ENCODE assay signal across 11 mouse cellular contexts in the genomic region with DNA sequence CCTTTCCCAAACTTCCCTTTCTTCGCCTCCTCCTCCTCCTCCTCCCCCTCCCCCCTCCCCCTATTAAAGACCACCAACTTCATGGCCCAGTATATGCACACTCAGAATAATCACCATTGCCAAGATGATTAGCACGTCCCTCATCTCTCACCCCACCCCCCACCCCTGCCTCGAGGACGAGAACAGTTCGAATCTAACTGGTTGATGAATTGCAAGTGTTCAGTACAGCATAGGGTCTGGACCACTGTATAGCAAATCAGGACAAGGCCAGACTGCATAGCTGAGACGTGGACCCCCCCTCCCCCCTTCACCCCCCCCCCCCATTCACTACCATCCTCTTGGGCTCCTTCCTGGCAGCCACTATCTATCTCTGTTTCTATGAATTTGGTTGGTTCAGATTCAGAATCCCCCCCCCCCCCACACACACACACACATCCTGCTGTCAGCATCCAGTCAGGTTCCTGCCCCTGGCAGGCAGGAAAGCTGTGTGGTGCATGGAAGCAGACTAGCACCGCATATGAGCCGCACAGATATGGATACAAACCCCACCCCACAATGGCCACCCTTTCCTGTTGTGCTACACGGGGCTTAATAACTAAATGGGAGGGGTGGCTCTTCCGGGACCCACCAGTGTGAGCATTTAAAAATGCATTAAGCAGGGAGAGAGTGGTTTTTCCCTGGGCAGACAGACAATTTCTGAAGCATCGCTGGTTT.
DNase-seq lines count a peak whose midpoint lies in the region; ATAC-seq and TF ChIP-seq lines count a peak whose summit lies in the region.
"Had no signal": no experiment of that assay in that cellular context is flagged by ENCODE, and none has a peak within 500 bp of the region (broad histone marks: within the 10 kb centered on the region; RNA-seq: fewer than 3 reads in every experiment).

No protein-coding gene starts in this region.

- TF ChIP-seq EP300 in lung, postnatal 0 days (IDR thresholded peaks at IDR 0.05): no peak

- no peak overlapping the region for H3K9ac ChIP-seq in lung, postnatal 0 days (replicated peaks; ENCODE audit: low read depth)
- H3K9ac ChIP-seq in forebrain, embryonic 15.5 days (replicated peaks): no peak overlapping the region
- no peak overlapping the region for H3K9ac ChIP-seq in hindbrain, postnatal 0 days (replicated peaks; ENCODE audit: low read length)
- no peak overlapping the region for H3K9ac ChIP-seq in neural tube, embryonic 15.5 days (replicated peaks)

- no peaks in the 10 kb centered on the region for H3K4me1 ChIP-seq in lung, postnatal 0 days (ENCODE audit: insufficient read depth, low read depth, low read length)
- peaks cover 23% of the 10 kb centered on the region for H3K4me1 ChIP-seq in forebrain, embryonic 15.5 days
- peaks cover 3% of the 10 kb centered on the region; the same call in 1 of the 2 replicates for H3K4me1 ChIP-seq in hindbrain, postnatal 0 days (ENCODE audit: insufficient read depth, low read length)
- peaks cover 27% of the 10 kb centered on the region for H3K4me1 ChIP-seq in neural tube, embryonic 15.5 days

- H3K27me3 ChIP-seq in lung, postnatal 0 days (replicated peaks; ENCODE audit: insufficient read depth, low read length): no peaks in the 10 kb centered on the region
- no peaks in the 10 kb centered on the region for H3K27me3 ChIP-seq in forebrain, embryonic 15.5 days
- H3K27me3 ChIP-seq in hindbrain, postnatal 0 days (ENCODE audit: insufficient read depth, low read length): no peaks in the 10 kb centered on the region
- no peaks in the 10 kb centered on the region for H3K27me3 ChIP-seq in neural tube, embryonic 15.5 days (replicated peaks)

- H3K9me3 ChIP-seq in lung, postnatal 0 days (ENCODE audit: low read length): no peaks in the 10 kb centered on the region
- no peaks in the 10 kb centered on the region for H3K9me3 ChIP-seq in forebrain, embryonic 15.5 days
- no peaks in the 10 kb centered on the region for H3K9me3 ChIP-seq in hindbrain, postnatal 0 days (ENCODE audit: low read length)
- no peaks in the 10 kb centered on the region for H3K9me3 ChIP-seq in neural tube, embryonic 15.5 days (replicated peaks)

- H3K27ac ChIP-seq in lung, postnatal 0 days (ENCODE audit: low read length): no peak overlapping the region
- H3K27ac ChIP-seq in forebrain, embryonic 15.5 days (replicated peaks): peak overlapping the region; percentile 76
- peak overlapping the region; percentile 56; the same call in 1 of the 2 replicates for H3K27ac ChIP-seq in hindbrain, postnatal 0 days
- H3K27ac ChIP-seq in neural tube, embryonic 15.5 days (replicated peaks): peak overlapping the region; percentile 69

- DNase-seq in lung, postnatal 0 days (ENCODE audit: low spot score): no peak
- no peak for DNase-seq in lung, postnatal 25 days (ENCODE audit: low spot score)
- peak; percentile 10 for DNase-seq in hindbrain, postnatal 0 days (ENCODE audit: low spot score)
- no peak for DNase-seq in ovary, postnatal 14 days (ENCODE audit: low spot score)
- no peak for DNase-seq in layer of hippocampus, postnatal 14 days (ENCODE audit: low spot score in 2 of 2)
- no peak for DNase-seq in layer of hippocampus, adult 18-20 months (ENCODE audit: low spot score in 2 of 2)
- DNase-seq: cerebellum, adult 2 months; gastrocnemius, postnatal 25 days; thymus, adult 2 months had no signal

- no peak overlapping the region for H3K4me2 ChIP-seq in lung, postnatal 0 days (replicated peaks; ENCODE audit: low read depth, low read length)
- no peak overlapping the region for H3K4me2 ChIP-seq in forebrain, embryonic 15.5 days (replicated peaks)
- H3K4me2 ChIP-seq in hindbrain, postnatal 0 days (ENCODE audit: low read depth, low read length): no peak overlapping the region
- H3K4me2 ChIP-seq in neural tube, embryonic 15.5 days: no peak overlapping the region

- ATAC-seq in lung, postnatal 0 days: peak; percentile 67
- 0 out of 2 replicates have a peak, but pooled peaks have one; percentile 24 for ATAC-seq in forebrain, embryonic 15.5 days (replicated peaks)
- ATAC-seq in hindbrain, postnatal 0 days: peak; percentile 34; the same call in 1 of the 2 replicates
- peak; percentile 52; the same call in 1 of the 2 replicates for ATAC-seq in neural tube, embryonic 15.5 days (ENCODE audit: low FRiP score)

- H3K36me3 ChIP-seq in lung, postnatal 0 days (ENCODE audit: insufficient read depth, low read length): no peaks in the 10 kb centered on the region
- no peaks in the 10 kb centered on the region for H3K36me3 ChIP-seq in forebrain, embryonic 15.5 days
- H3K36me3 ChIP-seq in hindbrain, postnatal 0 days (ENCODE audit: insufficient read depth, low read length): no peaks in the 10 kb centered on the region
- H3K36me3 ChIP-seq in neural tube, embryonic 15.5 days: no peaks in the 10 kb centered on the region

- no peak overlapping the region for H3K4me3 ChIP-seq in lung, postnatal 0 days (ENCODE audit: low read depth, low read length)
- no peak overlapping the region for H3K4me3 ChIP-seq in forebrain, embryonic 15.5 days
- H3K4me3 ChIP-seq in hindbrain, postnatal 0 days (ENCODE audit: low read length): no peak overlapping the region
- no peak overlapping the region for H3K4me3 ChIP-seq in neural tube, embryonic 15.5 days (replicated peaks)

- WGBS in lung, postnatal 0 days: 44% methylated on average over 10 of the region's 11 CpGs
- WGBS in forebrain, embryonic 15.5 days: 20% methylated on average over 11 of the region's 11 CpGs
- 23% methylated on average over 11 of the region's 11 CpGs for WGBS in hindbrain, postnatal 0 days
- WGBS in neural tube, embryonic 15.5 days: 24% methylated on average over 10 of the region's 11 CpGs

- TF ChIP-seq CTCF in lung, postnatal 0 days (IDR thresholded peaks at IDR 0.05): no peak
- TF ChIP-seq CTCF in hindbrain, postnatal 0 days (IDR thresholded peaks at IDR 0.05; ENCODE audit: low read depth): no peak
